Mouse (Mus musculus) intestine, embryonic 16.5 days (tissue): Measurements from ENCODE around the gene Sh3gl3. TPM values are rescaled to one million over a fixed set of nuclear protein-coding genes. Genes with fewer than 3 reads are reported as not detected.

ENCODE experiments used
- ATAC-seq: fragments of 200-750 bp; cut with Nextera tagmentation; 2 replicates; pipeline ENCODE4 v1.8.0; 2017; ENCODE audit warnings: moderate TSS enrichment, moderate library complexity
- H3K27ac ChIP-seq: fragments of 300-500 bp; sonication (generic); 2 replicates; pipeline ENCODE4 v1.5.1; 2014; ENCODE audit warnings: mild to moderate bottlenecking, low read length
- H3K27me3 ChIP-seq: fragments of 300-500 bp; sonication (generic); replicated peaks from 2 replicates; pipeline ENCODE4 v1.6.1; 2014; ENCODE audit warnings: low read length, control low read depth, mixed read lengths; ENCODE audit not compliant: control insufficient read depth, insufficient read depth
- H3K36me3 ChIP-seq: fragments of 300-500 bp; sonication (generic); 2 replicates; pipeline ENCODE4 v1.6.1; 2014; ENCODE audit warnings: low read length, control low read depth; ENCODE audit not compliant: control insufficient read depth, insufficient read depth
- H3K4me1 ChIP-seq: fragments of 300-500 bp; sonication (generic); 2 replicates; pipeline ENCODE4 v1.6.1; 2014; ENCODE audit warnings: low read length, control low read depth, mixed read lengths; ENCODE audit not compliant: control insufficient read depth, insufficient read depth
- H3K4me2 ChIP-seq: fragments of 300-500 bp; sonication (generic); 2 replicates; pipeline ENCODE4 v1.6.1; 2014; ENCODE audit warnings: low read depth, low read length, control low read depth
- H3K4me3 ChIP-seq: fragments of 300-500 bp; sonication (generic); 2 replicates; pipeline ENCODE4 v1.5.1; 2014; ENCODE audit warnings: mild to moderate bottlenecking, low read length
- H3K9ac ChIP-seq: fragments of 300-500 bp; sonication (generic); 2 replicates; pipeline ENCODE4 v1.6.1; 2014; ENCODE audit warnings: low read depth, low read length
- H3K9me3 ChIP-seq: fragments of 300-500 bp; sonication (generic); 2 replicates; pipeline ENCODE4 v1.6.1; 2016; ENCODE audit warnings: low read length, control low read depth; ENCODE audit not compliant: control insufficient read depth
- WGBS: fragments of 180-500 bp; shearing (Covaris S2); extraction: QIAGEN DNeasy Blood & Tissue Kit; methylation state at CpG from one replicate; pipeline ENCODE4 v1.1.7; 2014; 5-methylcytosine and 5-hydroxymethylcytosine counted together
- polyA plus RNA-seq: library from polyadenylated mRNA; unstranded; fragments of >200 nt; fragmentation: Nextera tagmentation; extraction: Ambion mirVana; gene quantifications from 2 replicates; pipeline ENCODE4 v1.2.1, GENCODE M21; 2015

The Sh3gl3 gene
- polyA plus RNA-seq, 1 experiment from 2014 or later, result 7.9 TPM

- H3K9me3 ChIP-seq, result no peaks in the 10 kb centered on the region
- H3K27me3 ChIP-seq, result no peaks in the 10 kb centered on the region
- no peak overlapping the region for H3K9ac ChIP-seq
- no peaks in the 10 kb centered on the region for H3K4me1 ChIP-seq
- H3K4me2 ChIP-seq, result no peak overlapping the region
- H3K36me3 ChIP-seq, result no peaks in the 10 kb centered on the region
- WGBS, result 69% methylated on average over 4 of the region's 4 CpGs
- H3K4me3 ChIP-seq, result no peak overlapping the region
- no peak overlapping the region for H3K27ac ChIP-seq
- no peak for ATAC-seq
Observed at GRCm38 (mm10) chr7:82308398-82308797, 134.8 kb downstream of the Sh3gl3 start.

DNA sequence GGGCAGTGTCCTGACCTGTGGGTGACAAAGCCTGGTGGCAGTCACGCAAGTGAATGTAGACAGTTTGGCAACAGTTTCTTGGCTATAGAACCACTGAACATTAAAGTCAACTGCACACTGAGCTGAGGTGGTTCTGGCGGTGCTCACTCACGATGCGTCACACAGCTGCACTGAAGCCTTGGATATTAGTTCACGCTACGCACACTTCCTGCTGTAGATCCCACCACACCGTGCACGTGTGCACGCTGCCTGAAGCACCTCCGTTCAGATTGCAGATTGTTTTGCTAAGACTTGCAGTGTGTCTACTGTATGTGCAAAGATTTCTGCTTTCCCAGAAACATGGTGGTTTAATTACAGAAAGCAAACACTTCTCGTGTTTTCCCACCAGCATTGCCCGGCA is 144.9 kb downstream of the Sh3gl3 start:
- WGBS, result 90% methylated on average over 12 of the region's 12 CpGs
- H3K4me2 ChIP-seq, result no peak overlapping the region
- no peak overlapping the region for H3K4me3 ChIP-seq
- H3K27ac ChIP-seq, result no peak overlapping the region
- no peak for ATAC-seq
- no peaks in the 10 kb centered on the region for H3K36me3 ChIP-seq
- H3K9me3 ChIP-seq, result no peaks in the 10 kb centered on the region
- 0 out of 2 replicates have a peak, but pooled peaks cover 2% of the 10 kb centered on the region for H3K27me3 ChIP-seq
- H3K9ac ChIP-seq, result no peak overlapping the region
- no peaks in the 10 kb centered on the region for H3K4me1 ChIP-seq

GRCm38 (mm10) chr7:82326616-82327015 is 153.0 kb downstream of the Sh3gl3 start:
- Histone ChIP-seq H3K4me3 (no peak overlapping the region), H3K36me3 (no peaks in the 10 kb centered on the region), H3K4me2 (no peak overlapping the region), H3K4me1 (no peaks in the 10 kb centered on the region), H3K27ac (no peak overlapping the region), H3K27me3 (0 out of 2 replicates have a peak, but pooled peaks cover 2% of the 10 kb centered on the region), H3K9me3 (no peaks in the 10 kb centered on the region), H3K9ac (no peak overlapping the region)
- 64% methylated on average over 1 of the region's 1 CpGs for WGBS
- ATAC-seq, result no peak

DNA sequence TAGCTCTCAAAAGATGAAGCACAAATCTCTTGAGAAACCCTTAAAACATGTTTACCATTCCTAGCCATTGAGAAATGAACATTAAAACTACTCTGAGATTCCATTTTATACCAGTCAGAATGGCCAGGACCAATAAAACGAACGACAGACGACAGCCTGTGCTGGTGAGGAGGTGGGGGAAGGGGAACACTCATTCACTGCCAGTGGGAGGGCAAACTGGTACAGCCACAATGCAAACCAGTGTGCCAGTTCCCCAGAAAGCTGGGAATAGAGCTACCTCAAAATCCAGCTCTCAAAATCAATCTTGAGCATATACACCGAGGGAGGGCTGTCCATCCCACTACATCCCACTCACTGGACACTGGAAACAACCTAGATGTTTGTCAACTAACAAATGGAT is 153.6 kb downstream of the Sh3gl3 start:
- Histone ChIP-seq H3K4me2 (no peak overlapping the region), H3K9ac (no peak overlapping the region), H3K9me3 (no peaks in the 10 kb centered on the region), H3K4me3 (no peak overlapping the region), H3K4me1 (no peaks in the 10 kb centered on the region), H3K27me3 (0 out of 2 replicates have a peak, but pooled peaks cover 2% of the 10 kb centered on the region), H3K36me3 (no peaks in the 10 kb centered on the region), H3K27ac (no peak overlapping the region)
- no peak for ATAC-seq
- WGBS, result 41% methylated on average over 4 of the region's 4 CpGs

GRCm38 (mm10) chr7:82327881-82328280 is 154.2 kb downstream of the Sh3gl3 start:
- Histone ChIP-seq H3K27me3 (no peaks in the 10 kb centered on the region), H3K27ac (no peak overlapping the region), H3K36me3 (no peaks in the 10 kb centered on the region), H3K4me2 (no peak overlapping the region), H3K4me1 (no peaks in the 10 kb centered on the region), H3K9ac (no peak overlapping the region), H3K4me3 (no peak overlapping the region), H3K9me3 (no peaks in the 10 kb centered on the region)
- no peak for ATAC-seq
- WGBS, result 59% methylated on average over 5 of the region's 5 CpGs

- Histone ChIP-seq H3K9ac (no peak overlapping the region), H3K4me1 (no peaks in the 10 kb centered on the region), H3K4me2 (no peak overlapping the region), H3K9me3 (no peaks in the 10 kb centered on the region), H3K36me3 (no peaks in the 10 kb centered on the region), H3K4me3 (no peak overlapping the region), H3K27ac (no peak overlapping the region), H3K27me3 (peaks cover 8% of the 10 kb centered on the region)
- no peak for ATAC-seq
- WGBS, result 65% methylated on average over 4 of the region's 4 CpGs
Observed at GRCm38 (mm10) chr7:82329831-82330230, 156.2 kb downstream of the Sh3gl3 start.

GRCm38 (mm10) chr7:82330860-82331259 is 157.2 kb downstream of the Sh3gl3 start:
- H3K36me3 ChIP-seq, result no peaks in the 10 kb centered on the region
- H3K4me1 ChIP-seq, result peaks cover 3% of the 10 kb centered on the region
- H3K27me3 ChIP-seq, result peaks cover 18% of the 10 kb centered on the region
- ATAC-seq, result no peak
- no peak overlapping the region for H3K4me2 ChIP-seq
- H3K9me3 ChIP-seq, result no peaks in the 10 kb centered on the region
- 66% methylated on average over 6 of the region's 6 CpGs for WGBS
- H3K27ac ChIP-seq, result no peak overlapping the region
- no peak overlapping the region for H3K4me3 ChIP-seq
- no peak overlapping the region for H3K9ac ChIP-seq

DNA sequence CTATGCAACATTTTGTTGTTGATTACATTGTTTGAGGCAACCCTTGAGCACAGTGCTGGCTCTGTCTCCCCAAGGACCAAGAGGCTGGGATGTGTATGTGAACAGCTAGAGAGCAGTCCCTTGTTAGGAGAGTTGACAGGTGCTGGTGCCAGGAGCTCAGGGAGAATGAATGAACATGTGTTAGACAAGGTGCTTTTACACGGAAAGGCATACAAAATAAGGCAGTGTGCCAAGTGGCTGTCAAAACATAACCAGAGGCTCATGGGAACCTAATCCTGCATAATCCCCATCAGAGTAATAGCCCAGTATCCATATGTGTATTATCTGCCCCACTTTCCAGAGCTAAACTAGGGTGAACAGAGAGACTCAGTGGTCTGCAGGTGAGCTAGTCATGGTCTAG is 160.4 kb downstream of the Sh3gl3 start:
- peaks cover 4% of the 10 kb centered on the region for H3K4me1 ChIP-seq
- no peak overlapping the region for H3K4me3 ChIP-seq
- 46% methylated on average over 1 of the region's 1 CpGs for WGBS
- no peaks in the 10 kb centered on the region for H3K36me3 ChIP-seq
- no peak for ATAC-seq
- peaks cover 31% of the 10 kb centered on the region for H3K27me3 ChIP-seq
- no peaks in the 10 kb centered on the region for H3K9me3 ChIP-seq
- no peak overlapping the region for H3K27ac ChIP-seq
- no peak overlapping the region for H3K9ac ChIP-seq
- no peak overlapping the region for H3K4me2 ChIP-seq

DNA sequence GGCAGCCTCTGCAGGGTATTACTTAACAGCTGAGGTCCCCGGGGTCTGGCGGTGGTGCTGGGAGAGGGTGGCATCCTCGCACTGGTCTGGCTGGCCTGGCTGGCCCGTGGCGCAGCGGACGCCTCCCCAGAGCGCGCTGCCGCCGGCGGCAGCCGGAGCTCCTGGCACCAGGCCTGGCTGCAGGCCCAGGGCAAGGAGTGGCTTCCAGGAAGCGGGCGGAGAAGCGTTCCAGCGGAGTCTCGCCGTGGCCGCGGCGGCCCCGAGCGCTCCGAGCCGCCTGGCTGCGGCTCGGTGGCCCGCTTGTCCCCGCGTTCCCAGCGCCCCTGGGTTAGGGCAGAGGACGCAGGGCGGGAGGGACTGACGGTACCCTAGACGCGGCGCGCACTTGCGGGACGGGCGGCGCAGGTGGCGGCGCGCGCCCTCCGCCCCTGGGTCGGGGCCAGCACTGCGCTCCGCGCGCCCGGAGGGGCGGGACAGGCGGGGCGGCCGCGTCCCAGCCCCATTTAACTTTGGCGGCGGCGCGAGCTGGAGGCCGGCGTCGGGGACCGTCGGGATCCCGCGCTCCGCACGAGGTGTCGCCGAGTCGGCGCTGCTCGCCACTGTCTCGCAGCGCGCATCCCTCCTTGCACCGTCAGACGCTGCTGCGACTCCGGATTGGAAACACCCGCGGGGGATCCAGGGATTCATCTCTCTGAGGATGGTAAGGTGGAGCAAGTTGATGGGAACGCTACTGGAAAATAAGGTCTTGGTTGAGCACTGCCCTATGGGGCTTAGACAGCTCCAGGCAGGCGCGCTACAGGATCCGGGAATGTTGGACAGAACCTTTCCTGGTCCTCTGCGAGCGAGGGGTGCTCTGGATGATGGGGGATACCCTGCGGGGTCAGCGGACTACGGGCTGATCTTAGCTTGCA is 161.8 kb downstream of the Sh3gl3 start, which contains the start of gene Adamtsl3:
Gene Adamtsl3 (plus strand): TSS at position 484 of the 911 bp plus-strand sequence.
- ATAC-seq, result peak; percentile 60
- no peaks in the 10 kb centered on the region for H3K9me3 ChIP-seq
- peaks cover 31% of the 10 kb centered on the region for H3K27me3 ChIP-seq
- under 1% methylated on average over 78 of the region's 95 CpGs for WGBS
- peak within 1 kb of the TSS; percentile 42 for H3K9ac ChIP-seq
- H3K4me1 ChIP-seq, result peaks cover 4% of the 10 kb centered on the region
- H3K4me2 ChIP-seq, result peak within 1 kb of the TSS; percentile 83
- H3K36me3 ChIP-seq, result no peaks in the 10 kb centered on the region
- peak within 1 kb of the TSS; percentile 50 for H3K4me3 ChIP-seq
- H3K27ac ChIP-seq, result no peak within 1 kb of the TSS
